Mouse (Mus musculus) telencephalon, adult 2 months (tissue): ENCODE measurements around the gene Ctnna3.

ENCODE experiments used
- DNase-seq: peaks from one replicate; pipeline ENCODE4 v3.0.0-alpha.2; 2011; ENCODE audit warnings: low read depth, low spot score

Gene Ctnna3

GRCm38 (mm10) chr10:63689233-63689632 is 259.3 kb downstream of the Ctnna3 start:
- no peak for DNase-seq

DNA sequence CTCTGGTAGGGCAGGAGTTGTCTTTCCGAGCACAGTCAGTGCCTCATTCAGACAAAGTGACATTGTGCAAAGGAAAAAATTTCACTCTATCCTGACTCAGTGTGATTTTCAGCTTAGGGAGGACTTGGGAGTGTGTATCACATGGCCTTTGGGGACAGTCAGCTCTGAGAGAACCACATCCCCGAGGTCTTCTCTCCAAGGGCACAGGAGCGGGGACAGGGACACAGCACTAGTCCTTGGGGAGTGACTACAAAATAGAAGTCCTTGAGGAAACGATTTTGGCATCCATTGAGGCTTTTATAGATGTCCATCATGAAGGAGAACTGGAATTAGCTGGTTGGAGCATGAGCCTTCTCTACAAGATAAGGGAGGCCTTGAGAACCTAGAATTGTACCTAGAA is 259.8 kb downstream of the Ctnna3 start:
- DNase-seq, result no peak

- no peak for DNase-seq
Measured at GRCm38 (mm10) chr10:63692039-63692438, 262.1 kb downstream of the Ctnna3 start.

GRCm38 (mm10) chr10:63710211-63710610 is 280.3 kb downstream of the Ctnna3 start:
- peak; percentile 69 for DNase-seq

DNA sequence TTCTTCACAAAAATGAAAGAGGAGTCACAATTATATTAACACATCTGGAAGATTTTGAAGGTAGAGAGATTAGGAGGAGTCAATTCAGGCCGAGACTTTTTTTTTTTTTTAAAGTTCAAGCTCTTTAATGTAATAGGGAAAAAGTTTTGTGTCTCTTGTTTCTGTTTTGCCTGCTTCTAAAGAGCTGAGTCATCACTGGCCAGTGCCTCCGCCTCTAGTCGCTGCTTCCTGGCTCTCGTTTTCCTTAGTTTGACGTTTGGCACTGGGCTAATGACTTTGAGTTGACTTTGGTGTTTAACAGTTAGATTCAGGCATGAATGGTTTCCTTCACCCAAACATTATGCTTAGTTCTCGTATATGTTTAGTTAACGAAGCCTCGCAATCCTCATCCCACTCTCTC is 282.6 kb downstream of the Ctnna3 start:
- no peak for DNase-seq

DNA sequence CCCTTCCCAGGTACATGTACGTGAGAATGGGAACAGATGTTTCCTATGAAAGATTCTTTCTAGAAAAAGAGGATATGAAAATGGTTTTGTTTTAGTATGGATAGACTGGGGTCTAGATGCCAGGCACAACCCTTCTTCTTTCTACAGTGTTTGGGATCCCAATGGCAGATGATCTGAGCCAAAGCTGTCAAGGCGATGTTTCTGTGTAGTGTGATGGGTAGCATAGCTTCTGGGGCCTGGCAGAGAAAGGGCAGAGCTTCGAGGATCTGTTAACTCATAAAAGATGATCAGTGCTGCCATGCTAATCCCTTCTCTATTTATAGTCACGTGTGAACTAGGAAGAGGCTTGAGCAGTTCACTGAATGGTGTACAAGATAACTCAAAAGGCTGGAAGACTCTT is 284.3 kb downstream of the Ctnna3 start:
- DNase-seq, result no peak

- no peak for DNase-seq
Measured at GRCm38 (mm10) chr10:63768871-63769270, 339.0 kb downstream of the Ctnna3 start.

GRCm38 (mm10) chr10:63771656-63772055 is 341.8 kb downstream of the Ctnna3 start:
- DNase-seq, result no peak

DNA sequence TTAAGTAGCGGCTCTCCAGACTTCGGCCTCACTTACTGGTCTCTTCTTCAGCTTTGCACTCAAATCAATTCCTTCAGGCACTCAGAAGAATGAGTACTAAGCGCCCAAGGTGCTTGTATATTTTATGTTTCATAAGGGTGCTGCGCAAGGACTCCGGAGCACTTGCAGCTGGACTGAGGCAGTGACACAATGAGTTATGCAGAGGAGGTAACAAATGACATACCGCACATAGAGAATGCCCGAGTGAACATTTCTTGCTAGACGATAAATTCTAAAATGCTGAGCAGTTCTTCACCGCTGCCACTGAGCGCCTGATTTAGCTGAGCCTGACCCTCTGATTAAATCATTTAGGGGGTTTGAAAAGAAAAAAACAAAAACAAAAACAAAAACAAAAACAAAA is 342.2 kb downstream of the Ctnna3 start:
- DNase-seq, result no peak

DNA sequence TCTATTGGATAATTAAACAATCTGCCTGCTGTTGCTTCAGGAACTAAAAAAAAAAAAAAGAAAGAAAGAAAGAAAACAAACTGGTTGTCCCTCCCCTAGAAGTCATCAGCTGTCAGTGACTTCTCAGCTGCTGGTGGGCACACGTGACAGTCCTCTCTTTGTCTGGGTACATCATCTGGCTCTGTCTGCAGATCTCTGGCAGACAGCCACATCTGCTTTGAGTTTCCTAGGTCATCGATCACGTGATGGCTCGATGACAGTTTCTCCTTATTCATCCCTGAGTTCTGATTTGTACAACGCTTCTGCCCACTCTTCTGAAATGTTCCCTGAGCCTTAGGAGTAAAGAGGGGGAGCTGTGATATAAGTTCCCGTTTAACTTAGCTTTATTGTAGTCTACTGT is 352.1 kb downstream of the Ctnna3 start:
- no peak for DNase-seq

- no peak for DNase-seq
Measured at GRCm38 (mm10) chr10:63784808-63785535, 355.1 kb downstream of the Ctnna3 start.

GRCm38 (mm10) chr10:63786390-63786789 is 356.5 kb downstream of the Ctnna3 start:
- no peak for DNase-seq

DNA sequence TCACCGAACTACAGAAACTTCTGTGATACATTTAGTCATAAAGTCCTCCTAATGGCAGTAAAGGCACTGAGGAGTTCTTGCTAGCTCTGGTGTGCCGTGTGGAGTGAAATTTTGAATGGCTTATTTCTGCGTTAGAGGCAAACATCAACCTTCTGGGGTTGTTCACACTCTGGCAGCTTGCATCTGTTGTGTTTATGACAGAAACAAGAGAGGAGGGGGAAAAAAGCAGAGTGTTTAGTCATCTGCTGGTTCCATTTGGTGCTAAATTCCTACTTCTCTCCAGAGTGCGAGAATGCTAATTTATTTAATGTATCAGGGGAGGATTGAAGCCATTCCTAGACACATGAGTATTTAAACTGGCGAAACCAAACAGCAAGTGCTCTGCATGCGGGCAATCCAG is 374.0 kb downstream of the Ctnna3 start:
- DNase-seq, result peak; percentile 76

GRCm38 (mm10) chr10:63805551-63805950 is 375.7 kb downstream of the Ctnna3 start:
- DNase-seq, result no peak

- no peak for DNase-seq
Measured at GRCm38 (mm10) chr10:63806254-63806653, 376.4 kb downstream of the Ctnna3 start.

DNA sequence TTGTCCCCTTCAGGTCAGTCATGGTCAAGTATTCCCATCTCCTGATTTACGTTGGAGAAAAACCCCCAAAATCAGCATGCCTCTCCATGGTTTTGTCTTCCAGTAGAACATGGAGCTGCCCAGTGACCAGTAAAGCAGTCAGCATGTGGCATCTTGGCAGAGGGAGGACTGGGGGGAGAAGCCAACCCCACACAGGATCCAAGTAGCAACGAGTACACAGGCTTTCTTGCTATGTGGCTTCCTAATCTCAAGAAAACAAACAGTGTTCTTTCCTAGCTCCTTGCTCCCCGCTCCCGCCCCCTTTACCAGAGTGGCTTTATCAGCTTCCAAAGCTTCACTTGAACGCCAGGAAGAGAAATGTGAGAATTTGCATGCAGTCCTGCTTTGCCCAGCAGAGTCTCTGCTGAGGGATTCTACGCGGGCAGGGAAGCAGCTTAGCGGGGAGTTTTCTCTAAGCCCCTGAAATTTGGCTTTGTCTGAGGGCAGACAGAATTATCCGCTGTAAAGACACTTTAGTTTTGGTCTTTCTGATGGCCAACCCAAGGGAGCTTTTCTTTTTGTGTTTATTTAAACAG is 380.2 kb downstream of the Ctnna3 start:
- no peak for DNase-seq

DNA sequence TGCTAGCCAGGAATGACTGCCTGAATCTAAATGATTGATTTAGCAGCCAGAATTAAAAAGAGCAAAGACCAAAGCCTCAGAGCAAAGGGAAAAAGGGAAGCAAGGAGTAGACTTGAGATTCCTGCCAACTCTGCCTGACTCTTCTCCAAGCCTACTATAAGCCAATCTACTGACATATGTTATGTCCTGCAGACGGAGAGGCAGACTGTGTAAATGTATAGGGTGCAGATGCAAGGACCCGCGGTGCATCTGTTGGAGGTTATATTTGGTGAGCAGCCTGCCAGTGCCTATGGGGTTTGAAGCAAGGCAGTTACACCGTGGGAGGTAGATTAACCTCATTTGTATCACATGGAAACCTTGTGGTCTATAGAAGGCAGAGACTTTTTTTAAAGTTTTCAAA is 409.1 kb downstream of the Ctnna3 start:
- DNase-seq, result peak; percentile 59

DNA sequence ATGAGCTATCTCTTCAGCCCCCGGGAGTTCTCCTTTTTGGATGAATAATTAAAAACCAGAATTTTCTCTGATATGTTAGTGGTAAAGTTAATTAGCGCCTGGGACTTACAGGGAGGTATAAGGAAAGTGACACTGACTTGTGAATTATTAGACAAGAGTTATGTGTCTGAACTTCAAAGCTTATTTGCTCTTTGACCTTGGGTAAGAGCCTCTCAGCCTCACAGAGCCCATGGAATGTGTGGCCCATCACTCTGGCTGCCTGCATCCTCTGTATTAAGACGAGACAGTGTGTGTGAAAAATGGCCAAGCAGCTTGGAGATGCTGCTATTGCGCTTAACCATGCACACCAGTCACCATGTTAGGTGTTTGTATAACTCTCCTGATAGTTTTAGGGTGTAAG is 422.0 kb downstream of the Ctnna3 start:
- no peak for DNase-seq

- DNase-seq, result no peak
Measured at GRCm38 (mm10) chr10:63869123-63869522, 439.2 kb downstream of the Ctnna3 start.

DNA sequence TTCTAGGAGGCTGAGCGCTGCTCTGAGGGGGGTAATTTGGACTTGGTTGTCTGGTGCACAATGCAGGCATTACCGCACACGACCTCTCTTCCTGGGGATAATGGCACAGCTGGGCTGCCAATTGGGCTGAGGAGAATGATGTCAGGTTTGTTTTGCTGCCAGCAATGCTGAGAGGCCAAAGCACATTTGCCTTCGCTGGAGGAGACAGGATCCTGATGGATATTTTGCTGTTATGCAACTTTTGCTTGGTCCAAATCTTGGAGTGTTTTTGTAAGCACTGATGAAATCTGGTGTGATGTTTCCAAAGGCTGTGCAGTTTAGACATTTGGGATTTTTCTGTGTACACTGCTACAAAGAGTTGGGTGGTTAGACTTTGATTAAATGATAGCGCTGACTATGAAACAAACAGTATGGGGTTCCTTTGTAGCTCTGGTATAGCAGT is 450.6 kb downstream of the Ctnna3 start:
- DNase-seq, result peak; percentile 45

- no peak for DNase-seq
Measured at GRCm38 (mm10) chr10:63886449-63887088, 456.7 kb downstream of the Ctnna3 start.

DNA sequence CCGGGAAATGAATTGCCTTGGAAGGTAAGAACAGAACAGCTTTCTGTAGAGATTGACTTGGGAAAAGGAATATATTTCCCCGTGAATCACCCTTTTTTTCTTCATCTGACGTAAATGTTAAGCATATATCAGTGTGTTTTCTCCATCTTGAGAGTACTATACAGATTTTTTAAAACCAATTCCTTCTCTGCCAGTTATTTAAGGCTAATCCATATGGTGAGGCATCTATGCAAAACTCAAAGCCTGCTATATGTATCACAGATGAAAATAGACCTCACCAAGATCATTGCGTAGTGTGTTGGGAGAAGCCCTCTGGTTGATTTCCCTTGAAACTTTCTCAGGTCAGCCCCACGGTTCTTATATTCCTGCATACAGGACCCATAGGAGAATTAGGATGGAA is 464.7 kb downstream of the Ctnna3 start:
- peak; percentile 19 for DNase-seq

GRCm38 (mm10) chr10:63899891-63900290 is 470.0 kb downstream of the Ctnna3 start:
- no peak for DNase-seq
